Mouse (Mus musculus) limb, embryonic 15.5 days (tissue): ENCODE results near the gene Gm20388. TPM values are rescaled to one million over a fixed set of nuclear protein-coding genes. Genes with fewer than 3 reads are reported as not detected.

ENCODE experiments used
- ATAC-seq: fragments of 200-750 bp; cut with Nextera tagmentation; 2 replicates; pipeline ENCODE4 v1.8.0; 2017; ENCODE audit warnings: low read depth, moderate TSS enrichment; ENCODE audit not compliant: insufficient number of reproducible peaks, low FRiP score, low TSS enrichment
- H3K27ac ChIP-seq: fragments of 300-500 bp; sonication (generic); 2 replicates; pipeline ENCODE4 v1.5.1; 2015; ENCODE audit warnings: moderate library complexity, mild to moderate bottlenecking, inconsistent platforms
- H3K27me3 ChIP-seq: fragments of 300-500 bp; sonication (generic); 2 replicates; pipeline ENCODE4 v1.6.1; 2015; ENCODE audit warnings: inconsistent platforms
- H3K36me3 ChIP-seq: fragments of 300-500 bp; sonication (generic); 2 replicates; pipeline ENCODE4 v1.6.1; 2015; ENCODE audit warnings: inconsistent platforms
- H3K4me1 ChIP-seq: fragments of 300-500 bp; sonication (generic); 2 replicates; pipeline ENCODE4 v1.6.1; 2015; ENCODE audit warnings: inconsistent platforms
- H3K4me2 ChIP-seq: fragments of 300-500 bp; sonication (generic); 2 replicates; pipeline ENCODE4 v1.6.1; 2015; ENCODE audit warnings: mild to moderate bottlenecking, inconsistent platforms
- H3K4me3 ChIP-seq: fragments of 300-500 bp; sonication (generic); 2 replicates; pipeline ENCODE4 v1.5.1; 2015; ENCODE audit warnings: mild to moderate bottlenecking, inconsistent platforms
- H3K9ac ChIP-seq: fragments of 300-500 bp; sonication (generic); 2 replicates; pipeline ENCODE4 v1.6.1; 2015; ENCODE audit warnings: inconsistent platforms
- H3K9me3 ChIP-seq: fragments of 300-500 bp; sonication (generic); 2 replicates; pipeline ENCODE4 v1.6.1; 2016; ENCODE audit warnings: inconsistent platforms
- WGBS: fragments of 180-500 bp; shearing (Covaris S2); methylation state at CpG from one replicate; pipeline ENCODE4 v1.1.7; 2015; 5-methylcytosine and 5-hydroxymethylcytosine counted together
- polyA plus RNA-seq: library from polyadenylated mRNA; unstranded; fragments of >200 nt; fragmentation: Nextera tagmentation; extraction: Ambion mirVana; gene quantifications from 2 replicates; pipeline ENCODE4 v1.2.1, GENCODE M21; 2015

Gene Gm20388
- polyA plus RNA-seq, 1 experiment from 2014 or later, result 4.9 TPM

DNA sequence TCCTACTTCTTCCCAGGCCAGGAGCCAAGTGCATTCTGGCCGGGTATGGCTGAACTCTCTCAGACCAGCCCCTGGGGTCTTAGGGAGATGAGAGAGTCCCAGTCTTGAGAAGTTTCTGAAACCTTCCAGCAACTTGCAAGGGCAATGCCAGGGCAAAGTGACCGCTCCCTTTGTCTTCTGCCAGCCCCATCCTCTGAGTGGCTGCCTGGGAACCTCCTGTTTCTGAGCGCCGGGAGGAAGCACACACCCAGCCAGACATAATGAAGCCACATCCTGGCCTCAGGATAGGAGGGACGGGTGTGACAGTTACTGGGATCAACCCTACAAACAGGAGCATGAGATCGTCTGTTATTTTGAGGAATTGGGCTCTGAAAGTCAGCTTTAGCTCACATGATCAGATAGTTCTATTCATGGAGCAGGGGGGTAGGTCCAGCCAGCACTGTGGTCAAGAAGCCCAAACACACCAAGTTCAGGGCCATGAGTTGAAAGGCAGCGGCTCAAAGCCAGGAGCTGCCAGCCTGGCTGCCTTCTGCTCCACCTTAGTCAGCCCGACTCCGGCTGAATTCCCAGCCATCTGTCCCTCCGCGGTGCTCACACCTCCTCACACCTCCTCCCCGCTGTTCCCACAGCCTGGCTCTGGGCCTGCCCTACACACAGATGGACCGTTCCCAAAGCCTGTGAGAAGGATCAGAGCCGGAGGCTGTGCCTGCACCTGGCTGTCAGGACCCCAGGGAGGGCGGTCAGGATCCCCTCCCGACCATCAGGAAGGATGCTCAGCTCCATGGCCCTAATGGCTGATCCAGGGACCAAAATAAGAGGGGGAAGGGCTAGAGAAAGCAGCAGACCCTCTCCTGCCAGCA, 2766.2 kb downstream of the Gm20388 start:
- 13% methylated on average over 16 of the region's 16 CpGs for WGBS
- Histone ChIP-seq H3K27me3 (peaks cover 70% of the 10 kb centered on the region), H3K4me3 (peak overlapping the region; percentile 78), H3K36me3 (no peaks in the 10 kb centered on the region), H3K4me2 (peak overlapping the region; percentile 99), H3K27ac (peak overlapping the region; percentile 71), H3K4me1 (peaks cover 36% of the 10 kb centered on the region), H3K9me3 (no peaks in the 10 kb centered on the region), H3K9ac (no peak overlapping the region)
- ATAC-seq, result no peak

GRCm38 (mm10) chr8:122677481-122678021, 2766.9 kb downstream of the Gm20388 start:
- H3K4me3 ChIP-seq, result peak overlapping the region; percentile 78
- H3K9me3 ChIP-seq, result no peaks in the 10 kb centered on the region
- 2% methylated on average over 35 of the region's 35 CpGs for WGBS
- peak overlapping the region; percentile 99 for H3K4me2 ChIP-seq
- H3K9ac ChIP-seq, result peak overlapping the region; percentile 50
- peak overlapping the region; percentile 71 for H3K27ac ChIP-seq
- no peak for ATAC-seq
- H3K36me3 ChIP-seq, result no peaks in the 10 kb centered on the region
- peaks cover 36% of the 10 kb centered on the region for H3K4me1 ChIP-seq
- H3K27me3 ChIP-seq, result peaks cover 70% of the 10 kb centered on the region

DNA sequence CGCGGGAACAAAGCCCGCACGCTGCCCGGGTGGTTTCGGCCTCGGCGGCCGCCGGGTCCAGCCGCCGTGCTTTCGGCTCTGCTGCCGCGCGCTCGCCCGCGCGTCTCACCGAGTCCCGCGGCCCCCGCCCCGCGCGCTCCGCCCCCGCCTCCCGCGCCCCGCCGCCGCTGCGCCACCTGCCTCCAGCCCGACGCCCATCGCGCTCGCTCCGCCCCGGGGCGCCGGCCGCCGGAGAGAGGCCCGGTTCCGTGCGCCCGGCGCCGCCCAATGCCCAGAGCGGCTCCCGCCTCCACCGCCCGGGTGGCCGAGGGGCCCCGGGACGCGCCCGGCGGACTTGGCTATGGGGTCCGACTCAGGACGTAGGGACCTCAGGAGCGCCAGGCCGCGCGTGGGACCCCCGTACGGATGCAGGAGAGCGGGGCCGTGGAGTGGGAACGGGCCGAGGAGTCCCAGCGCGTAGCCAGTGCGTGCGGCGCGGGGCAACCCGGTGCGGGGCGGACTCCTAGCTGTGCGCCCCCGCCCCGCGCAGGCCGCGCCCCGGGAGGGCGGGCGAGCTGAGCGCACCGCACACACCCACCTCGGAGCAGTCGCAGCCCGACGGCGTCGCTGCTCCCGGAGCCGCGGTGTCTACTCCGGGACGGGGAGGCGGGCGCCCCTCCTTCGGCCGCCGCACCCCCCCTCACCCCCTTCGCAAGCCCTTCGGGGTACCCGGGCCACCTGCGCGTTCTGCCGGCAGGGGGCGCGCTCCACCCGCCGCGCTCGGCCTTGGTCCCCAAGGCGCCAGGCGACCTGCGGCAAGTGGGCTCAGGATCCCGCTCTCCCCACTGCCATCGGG, 2767.6 kb downstream of the Gm20388 start:
- Histone ChIP-seq H3K9ac (peak overlapping the region; percentile 50), H3K4me2 (peak overlapping the region; percentile 99), H3K9me3 (no peaks in the 10 kb centered on the region), H3K27ac (peak overlapping the region; percentile 71; the same call in 1 of the 2 replicates), H3K4me1 (peaks cover 36% of the 10 kb centered on the region), H3K27me3 (peaks cover 68% of the 10 kb centered on the region), H3K4me3 (peak overlapping the region; percentile 78), H3K36me3 (no peaks in the 10 kb centered on the region)
- 2% methylated on average over 82 of the region's 127 CpGs for WGBS
- peak; percentile 64 for ATAC-seq

DNA sequence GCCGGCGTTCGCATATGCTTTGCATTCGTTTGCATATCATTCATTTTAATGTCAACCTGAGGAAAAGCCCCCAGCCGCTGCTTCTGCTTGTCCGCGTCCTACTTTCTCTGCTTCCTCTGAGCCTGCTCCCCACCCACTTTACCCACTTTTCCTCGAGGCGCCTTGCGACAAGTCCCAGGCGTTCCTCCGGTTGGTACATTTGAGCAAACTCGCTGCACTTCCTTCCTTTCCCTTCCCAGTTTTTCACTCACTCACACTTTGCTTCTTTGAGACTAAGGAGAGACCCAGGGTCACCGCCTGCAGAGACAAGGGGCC, 2768.2 kb downstream of the Gm20388 start:
- peaks cover 36% of the 10 kb centered on the region for H3K4me1 ChIP-seq
- H3K9ac ChIP-seq, result no peak overlapping the region; the same call in 1 of the 2 replicates
- peak overlapping the region; percentile 99 for H3K4me2 ChIP-seq
- H3K27ac ChIP-seq, result no peak overlapping the region
- H3K36me3 ChIP-seq, result no peaks in the 10 kb centered on the region
- H3K27me3 ChIP-seq, result peaks cover 68% of the 10 kb centered on the region
- 3% methylated on average over 14 of the region's 14 CpGs for WGBS
- ATAC-seq, result no peak
- no peaks in the 10 kb centered on the region for H3K9me3 ChIP-seq
- peak overlapping the region; percentile 78 for H3K4me3 ChIP-seq

GRCm38 (mm10) chr8:122679325-122679920, 2768.8 kb downstream of the Gm20388 start:
- H3K4me3 ChIP-seq, result no peak overlapping the region; the same call in 1 of the 2 replicates
- peaks cover 36% of the 10 kb centered on the region for H3K4me1 ChIP-seq
- H3K27me3 ChIP-seq, result peaks cover 68% of the 10 kb centered on the region
- 13% methylated on average over 11 of the region's 11 CpGs for WGBS
- H3K9ac ChIP-seq, result no peak overlapping the region
- H3K4me2 ChIP-seq, result peak overlapping the region; percentile 99
- H3K27ac ChIP-seq, result no peak overlapping the region
- H3K36me3 ChIP-seq, result no peaks in the 10 kb centered on the region
- ATAC-seq, result no peak
- no peaks in the 10 kb centered on the region for H3K9me3 ChIP-seq

DNA sequence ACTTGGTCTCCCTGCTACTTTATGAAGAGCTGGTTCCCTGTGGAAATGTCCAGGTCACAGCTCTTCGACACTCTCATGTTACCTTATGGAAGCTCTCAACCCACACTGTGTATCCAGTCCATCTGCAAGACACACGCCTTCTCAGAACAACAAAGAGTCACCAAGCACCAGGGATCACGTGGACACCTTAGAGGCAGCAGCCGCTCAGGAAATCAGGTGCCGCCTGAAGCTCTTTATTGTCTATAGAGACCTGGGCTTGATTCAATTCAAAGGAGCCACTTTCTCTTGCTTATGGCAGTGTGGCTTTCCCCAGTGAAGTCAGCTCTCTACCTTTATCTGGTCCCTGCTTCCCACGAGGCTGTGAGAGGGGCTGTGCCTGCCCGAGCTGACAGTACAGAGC, 2769.5 kb downstream of the Gm20388 start:
- peaks cover 36% of the 10 kb centered on the region for H3K4me1 ChIP-seq
- H3K36me3 ChIP-seq, result no peaks in the 10 kb centered on the region
- no peak overlapping the region for H3K9ac ChIP-seq
- H3K4me2 ChIP-seq, result no peak overlapping the region
- WGBS, result 28% methylated on average over 7 of the region's 7 CpGs
- ATAC-seq, result no peak
- H3K4me3 ChIP-seq, result no peak overlapping the region
- H3K9me3 ChIP-seq, result no peaks in the 10 kb centered on the region
- peaks cover 69% of the 10 kb centered on the region for H3K27me3 ChIP-seq
- H3K27ac ChIP-seq, result no peak overlapping the region

- H3K36me3 ChIP-seq, result no peaks in the 10 kb centered on the region
- H3K9me3 ChIP-seq, result no peaks in the 10 kb centered on the region
- no peak overlapping the region for H3K4me2 ChIP-seq
- ATAC-seq, result no peak
- WGBS, result 92% methylated on average over 11 of the region's 11 CpGs
- H3K9ac ChIP-seq, result no peak overlapping the region
- H3K4me1 ChIP-seq, result peaks cover 16% of the 10 kb centered on the region
- H3K27ac ChIP-seq, result no peak overlapping the region
- H3K4me3 ChIP-seq, result no peak overlapping the region
- H3K27me3 ChIP-seq, result peaks cover 60% of the 10 kb centered on the region
Observed at GRCm38 (mm10) chr8:122682820-122683219, 2772.2 kb downstream of the Gm20388 start.

- H3K4me1 ChIP-seq, result no peaks in the 10 kb centered on the region
- no peaks in the 10 kb centered on the region for H3K36me3 ChIP-seq
- H3K4me3 ChIP-seq, result no peak overlapping the region
- H3K4me2 ChIP-seq, result no peak overlapping the region
- no peaks in the 10 kb centered on the region for H3K9me3 ChIP-seq
- H3K9ac ChIP-seq, result no peak overlapping the region
- no peak overlapping the region for H3K27ac ChIP-seq
- ATAC-seq, result no peak
- 46% methylated on average over 19 of the region's 19 CpGs for WGBS
- H3K27me3 ChIP-seq, result peaks cover 36% of the 10 kb centered on the region
Observed at GRCm38 (mm10) chr8:122685097-122685861, 2774.6 kb downstream of the Gm20388 start.

DNA sequence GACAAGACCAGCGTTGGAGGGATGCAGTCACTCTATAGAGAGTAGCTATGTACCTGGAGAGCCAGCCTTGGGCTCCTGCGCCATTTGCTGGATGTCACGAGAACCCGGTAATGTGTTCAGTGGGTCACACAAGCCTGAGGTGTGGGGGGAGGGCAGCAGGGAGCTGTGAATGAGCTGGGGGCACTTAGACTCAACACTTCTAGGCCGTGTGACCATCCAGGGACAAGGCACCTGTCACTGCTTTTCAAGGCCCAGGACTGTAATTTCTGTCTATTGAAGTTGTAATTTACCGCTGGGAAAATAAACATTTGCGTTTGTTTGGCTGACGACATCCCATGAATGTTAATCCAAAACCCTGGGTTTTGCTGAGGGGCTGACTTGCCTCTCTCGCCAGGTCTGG, 2776.2 kb downstream of the Gm20388 start:
- Histone ChIP-seq H3K4me2 (no peak overlapping the region), H3K36me3 (no peaks in the 10 kb centered on the region), H3K4me3 (no peak overlapping the region), H3K9me3 (no peaks in the 10 kb centered on the region), H3K27ac (no peak overlapping the region), H3K9ac (no peak overlapping the region), H3K27me3 (peaks cover 23% of the 10 kb centered on the region), H3K4me1 (no peaks in the 10 kb centered on the region)
- 61% methylated on average over 9 of the region's 9 CpGs for WGBS
- ATAC-seq, result no peak

- no peak for ATAC-seq
- Histone ChIP-seq H3K4me2 (no peak overlapping the region), H3K27me3 (peaks cover 18% of the 10 kb centered on the region), H3K4me1 (no peaks in the 10 kb centered on the region), H3K9ac (no peak overlapping the region), H3K36me3 (no peaks in the 10 kb centered on the region), H3K4me3 (no peak overlapping the region), H3K9me3 (no peaks in the 10 kb centered on the region), H3K27ac (no peak overlapping the region)
- WGBS, result 88% methylated on average over 1 of the region's 1 CpGs
Observed at GRCm38 (mm10) chr8:122689315-122689714, 2778.7 kb downstream of the Gm20388 start.

- H3K4me1 ChIP-seq, result no peaks in the 10 kb centered on the region
- no peak overlapping the region for H3K4me3 ChIP-seq
- H3K4me2 ChIP-seq, result no peak overlapping the region
- no peaks in the 10 kb centered on the region for H3K9me3 ChIP-seq
- H3K27ac ChIP-seq, result no peak overlapping the region
- no peak overlapping the region for H3K9ac ChIP-seq
- 76% methylated on average over 6 of the region's 6 CpGs for WGBS
- no peak for ATAC-seq
- H3K36me3 ChIP-seq, result no peaks in the 10 kb centered on the region
- H3K27me3 ChIP-seq, result peaks cover 8% of the 10 kb centered on the region
Observed at GRCm38 (mm10) chr8:122691018-122691417, 2780.4 kb downstream of the Gm20388 start.
